Mouse (Mus musculus) erythroid progenitor cell, adult 5-6 weeks (primary cell): Measurements from ENCODE around the gene Tdrd12. TPM values are rescaled to one million over a fixed set of nuclear protein-coding genes. Genes with fewer than 3 reads are reported as not detected.
"Not testable (repeated sequence)": the region's sequence is repeated elsewhere in the genome, so short reads cannot be mapped to it uniquely, and the experiment has no call there.

ENCODE experiments used
- ATAC-seq: replicated peaks from 2 replicates; pipeline ENCODE4 v1.8.0; 2016; ENCODE audit warnings: moderate number of reproducible peaks, mild to moderate bottlenecking, moderate TSS enrichment, inconsistent platforms; ENCODE audit not compliant: poor library complexity, low FRiP score, severe bottlenecking
- total RNA-seq, 2 experiments: library from RNA; stranded (forward) in 1 of 2; stranded (reverse) in 1 of 2; fragments of 150-400 nt in 1 of 2; fragments of 186-747, 209-891 nt in 1 of 2; gene quantifications; 2 replicates each; pipeline versions ENCODE4 v1.2.3 to v1.2.4; 2015 to 2017; ENCODE audit warnings: low replicate concordance in 2 of 2

Tdrd12 gene
- total RNA-seq, 2 experiments from 2014 or later: 3.4 TPM; not detected in 1

GRCm38 (mm10) chr7:35556205-35556603, 18.7 kb upstream of the Tdrd12 start, which contains the start of gene Nudt19:
Gene Nudt19 (minus strand): TSS chr7:35556304.
- no peak for ATAC-seq

DNA sequence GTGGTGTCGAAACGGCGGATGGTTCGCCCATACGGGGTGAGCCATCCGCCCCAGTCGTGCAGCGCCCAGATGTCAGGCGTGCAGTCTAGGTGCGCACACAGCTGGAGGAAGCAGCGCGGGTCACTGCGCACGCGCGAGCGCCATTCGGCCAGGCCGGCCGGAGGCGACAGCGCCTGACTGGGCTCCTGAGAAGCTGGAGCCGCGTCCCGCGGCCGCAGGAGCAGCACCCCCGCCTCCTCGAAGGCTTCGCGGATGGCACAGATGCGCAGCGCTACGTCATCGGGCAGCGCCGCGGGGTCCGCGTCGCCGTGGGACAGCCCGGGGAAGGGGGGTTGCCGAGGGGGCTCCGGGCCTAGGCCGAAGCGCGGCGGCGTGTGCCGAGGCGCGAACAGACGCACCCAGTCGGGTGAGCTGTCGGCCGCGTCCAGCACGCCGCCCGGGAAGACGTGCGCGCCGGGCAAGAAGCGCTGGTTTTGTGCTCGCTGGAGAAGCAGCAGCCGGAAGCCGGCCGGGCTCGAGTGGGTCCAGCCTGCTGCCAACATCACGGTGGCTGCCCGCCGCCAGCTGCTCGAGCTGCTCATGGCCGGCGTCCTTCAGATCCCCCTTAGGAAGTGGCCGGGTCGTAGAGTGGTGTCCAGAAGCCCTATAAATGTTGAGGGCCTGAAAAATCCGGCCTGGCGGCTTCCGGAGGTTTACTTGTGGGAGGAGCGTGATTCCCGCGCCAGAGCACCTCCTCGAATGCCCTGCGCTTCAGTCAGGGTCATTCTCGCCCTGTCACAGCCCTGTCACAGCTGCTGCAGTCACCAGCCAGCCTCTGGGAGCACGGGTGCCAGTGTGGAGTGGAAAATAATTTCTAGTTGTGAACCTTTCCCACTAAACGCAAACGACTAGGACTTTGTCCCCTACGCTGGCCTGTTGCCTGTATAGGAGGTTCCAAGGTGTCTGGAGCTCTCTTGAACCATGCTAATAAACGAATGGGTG, 18.0 kb upstream of the Tdrd12 start:
- ATAC-seq: peak; percentile 71

GRCm38 (mm10) chr7:35554605-35555175, 17.1 kb upstream of the Tdrd12 start:
- peak; percentile 6 for ATAC-seq

DNA sequence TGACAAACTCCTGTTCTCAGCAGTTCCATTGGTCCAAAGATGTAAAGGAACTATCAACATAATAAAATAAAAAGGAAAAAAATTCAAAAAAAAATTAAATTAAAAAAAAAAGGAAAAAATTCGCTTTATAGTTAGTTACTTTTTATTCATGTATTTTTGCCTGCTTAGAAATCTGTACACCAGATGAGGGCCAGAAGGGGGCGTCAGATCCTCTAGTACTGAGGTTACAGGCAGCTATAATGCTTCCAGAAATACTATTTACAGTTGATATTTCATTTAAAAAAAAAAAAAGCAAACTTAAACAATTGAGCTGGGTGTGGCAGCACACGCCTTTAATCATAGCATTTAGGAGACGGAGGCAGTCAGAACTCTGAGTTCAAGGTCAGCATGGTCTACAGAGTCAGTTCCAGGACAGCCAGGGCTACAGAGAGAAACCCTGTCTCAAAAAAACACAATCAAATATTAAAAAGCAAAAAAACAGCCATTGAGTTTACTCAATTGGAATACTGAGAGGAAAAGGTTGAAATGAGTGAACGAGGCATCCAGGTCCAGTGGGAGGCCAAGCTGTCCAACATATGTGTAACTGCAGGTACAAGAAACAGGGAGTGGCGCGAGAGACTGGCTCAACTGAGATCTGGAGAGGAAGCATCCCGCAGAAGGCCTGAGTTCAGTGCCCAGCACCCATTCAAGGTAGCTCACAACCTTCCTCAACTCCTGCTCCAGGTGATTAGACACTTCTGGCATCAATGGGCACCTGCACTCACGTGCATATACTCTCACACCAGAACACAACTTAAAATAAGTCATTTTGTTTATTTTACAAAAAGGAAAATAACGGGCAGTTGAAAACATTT, 16.4 kb upstream of the Tdrd12 start:
- ATAC-seq: no peak

GRCm38 (mm10) chr7:35545881-35546280, 8.3 kb upstream of the Tdrd12 start:
- ATAC-seq: peak; percentile 74

- ATAC-seq: no peak
Measured at GRCm38 (mm10) chr7:35535750-35536512, 1.6 kb downstream of the Tdrd12 start.

- not testable (repeated sequence) for ATAC-seq
Measured at GRCm38 (mm10) chr7:35530544-35530943, 7.0 kb downstream of the Tdrd12 start.

GRCm38 (mm10) chr7:35530026-35530425, 7.5 kb downstream of the Tdrd12 start:
- ATAC-seq: no peak

DNA sequence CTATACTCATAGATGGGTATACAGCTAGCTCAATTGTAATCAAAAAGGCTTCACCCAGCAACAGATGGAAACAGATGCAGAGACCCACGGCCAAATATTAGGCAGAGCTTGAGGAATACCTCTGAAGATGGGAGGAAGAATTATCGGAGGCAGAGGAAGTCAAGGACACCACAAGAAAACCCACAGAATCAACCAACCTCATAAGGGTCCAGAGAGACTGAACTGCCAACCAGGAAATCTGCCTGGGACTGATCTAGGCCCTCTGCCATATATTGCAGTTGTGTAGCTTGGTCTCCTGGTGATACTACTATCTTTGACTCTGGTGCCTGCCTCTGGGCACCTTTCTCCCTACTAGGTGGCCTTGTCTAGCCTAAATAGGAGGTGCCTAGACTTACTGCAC, 10.8 kb downstream of the Tdrd12 start:
- no peak for ATAC-seq

GRCm38 (mm10) chr7:35501995-35502394, 35.5 kb downstream of the Tdrd12 start:
- ATAC-seq: no peak

- no peak for ATAC-seq
Measured at GRCm38 (mm10) chr7:35497516-35497915, 40.0 kb downstream of the Tdrd12 start.

- ATAC-seq: no peak
Measured at GRCm38 (mm10) chr7:35491005-35491404, 46.5 kb downstream of the Tdrd12 start.

GRCm38 (mm10) chr7:35490186-35490585, 47.4 kb downstream of the Tdrd12 start:
- no peak for ATAC-seq

GRCm38 (mm10) chr7:35486553-35486952, 51.0 kb downstream of the Tdrd12 start:
- ATAC-seq: no peak

DNA sequence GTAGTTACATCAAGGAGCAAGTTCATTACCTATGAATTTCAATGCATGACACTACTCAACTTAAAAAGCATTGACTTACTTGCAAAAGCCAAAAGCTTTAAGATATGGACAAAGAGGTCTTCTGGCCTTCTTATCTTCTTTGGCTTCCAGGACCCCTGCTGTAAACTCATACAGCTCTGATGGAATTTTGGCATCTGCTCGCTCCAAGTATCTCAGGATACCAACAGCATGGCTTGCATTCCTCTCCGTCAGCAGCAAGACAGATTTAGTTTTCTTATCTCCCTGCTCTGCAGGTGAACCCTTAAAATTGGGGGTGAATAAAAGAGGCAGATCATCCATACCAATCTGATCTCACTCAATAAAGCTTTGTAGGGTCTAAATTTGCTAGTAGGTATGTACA, 52.4 kb downstream of the Tdrd12 start:
- no peak for ATAC-seq

DNA sequence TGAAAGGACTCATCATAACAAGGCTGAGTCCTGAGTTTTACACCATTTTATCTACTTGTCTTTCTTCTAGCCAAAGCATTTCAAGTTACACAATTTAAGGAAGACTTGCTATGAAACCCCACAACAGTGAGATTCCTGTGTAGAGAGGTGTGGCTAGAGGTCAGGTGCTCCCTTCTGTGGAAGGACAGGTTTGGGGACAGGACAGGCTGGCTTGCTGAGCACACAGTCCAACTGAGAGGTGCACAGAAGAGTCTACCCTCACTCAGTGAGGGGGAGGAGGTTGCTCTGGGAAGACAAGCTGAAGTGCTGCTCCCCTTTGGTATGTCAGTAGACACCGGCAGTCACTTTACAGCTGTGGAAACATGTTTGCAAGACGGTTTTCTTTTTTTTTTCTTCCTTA, 61.1 kb downstream of the Tdrd12 start:
- no peak for ATAC-seq

DNA sequence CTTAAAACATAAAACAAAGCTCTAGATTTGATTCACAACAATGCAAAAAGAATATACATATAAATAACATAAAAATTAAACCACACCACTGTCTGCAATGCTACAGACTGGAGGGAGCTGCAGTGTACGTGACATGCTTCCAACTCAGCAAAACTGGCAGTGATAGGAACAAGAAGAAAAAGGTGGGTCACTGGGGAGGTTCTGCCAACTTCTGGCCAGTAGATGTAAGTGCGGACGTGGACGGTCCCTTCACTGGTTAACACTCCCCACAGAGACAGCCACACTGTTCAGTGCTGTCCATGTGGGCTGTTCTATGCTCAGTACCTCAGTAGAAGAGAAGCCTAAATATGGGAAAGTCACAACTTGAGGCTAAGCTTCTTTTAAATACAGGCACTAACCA, 66.8 kb downstream of the Tdrd12 start:
- no peak for ATAC-seq

GRCm38 (mm10) chr7:35467856-35468255, 69.7 kb downstream of the Tdrd12 start:
- no peak for ATAC-seq

GRCm38 (mm10) chr7:35465027-35465426, 72.5 kb downstream of the Tdrd12 start:
- no peak for ATAC-seq
